Mouse (Mus musculus) embryonic fibroblast, embryonic 13.5 days (primary cell): ENCODE measurements around the gene Cdc42bpa.

Source experiments
- CTCF ChIP-seq: IDR thresholded peaks from 2 replicates; pipeline ENCODE4 v1.5.1; 2011; ENCODE audit warnings: mild to moderate bottlenecking, control low read depth, low read length, moderate library complexity, borderline replicate concordance; ENCODE audit not compliant: insufficient read depth
- POLR2A ChIP-seq: IDR thresholded peaks from 2 replicates; pipeline ENCODE4 v1.6.1; 2011; ENCODE audit warnings: low read depth, mild to moderate bottlenecking, control low read depth, low read length, moderate library complexity

DNA sequence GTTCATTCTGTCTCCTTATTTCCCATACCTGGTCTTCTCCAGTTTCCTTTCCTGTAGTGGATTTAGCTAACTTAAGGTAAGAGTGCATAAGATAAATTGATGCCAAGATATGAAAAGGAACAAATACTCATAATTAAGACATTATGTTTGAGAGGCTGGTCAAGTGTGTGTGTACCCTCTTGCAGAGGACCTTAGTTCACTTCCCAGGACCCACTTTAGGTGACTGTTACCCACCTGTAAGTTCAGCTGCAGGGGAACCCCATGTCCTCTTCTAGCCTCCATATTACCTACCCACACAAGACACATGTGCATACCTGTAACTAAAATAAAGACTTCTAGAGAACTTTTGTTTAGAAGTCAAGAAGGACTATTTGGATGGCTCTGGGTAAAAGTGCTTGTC, 84.9 kb downstream of the Cdc42bpa start:
- TF ChIP-seq CTCF: no peak
- TF ChIP-seq POLR2A: no peak
